Mouse (Mus musculus): Measurements from ENCODE around the gene Mrpl53.

Mrpl53 gene

DNA sequence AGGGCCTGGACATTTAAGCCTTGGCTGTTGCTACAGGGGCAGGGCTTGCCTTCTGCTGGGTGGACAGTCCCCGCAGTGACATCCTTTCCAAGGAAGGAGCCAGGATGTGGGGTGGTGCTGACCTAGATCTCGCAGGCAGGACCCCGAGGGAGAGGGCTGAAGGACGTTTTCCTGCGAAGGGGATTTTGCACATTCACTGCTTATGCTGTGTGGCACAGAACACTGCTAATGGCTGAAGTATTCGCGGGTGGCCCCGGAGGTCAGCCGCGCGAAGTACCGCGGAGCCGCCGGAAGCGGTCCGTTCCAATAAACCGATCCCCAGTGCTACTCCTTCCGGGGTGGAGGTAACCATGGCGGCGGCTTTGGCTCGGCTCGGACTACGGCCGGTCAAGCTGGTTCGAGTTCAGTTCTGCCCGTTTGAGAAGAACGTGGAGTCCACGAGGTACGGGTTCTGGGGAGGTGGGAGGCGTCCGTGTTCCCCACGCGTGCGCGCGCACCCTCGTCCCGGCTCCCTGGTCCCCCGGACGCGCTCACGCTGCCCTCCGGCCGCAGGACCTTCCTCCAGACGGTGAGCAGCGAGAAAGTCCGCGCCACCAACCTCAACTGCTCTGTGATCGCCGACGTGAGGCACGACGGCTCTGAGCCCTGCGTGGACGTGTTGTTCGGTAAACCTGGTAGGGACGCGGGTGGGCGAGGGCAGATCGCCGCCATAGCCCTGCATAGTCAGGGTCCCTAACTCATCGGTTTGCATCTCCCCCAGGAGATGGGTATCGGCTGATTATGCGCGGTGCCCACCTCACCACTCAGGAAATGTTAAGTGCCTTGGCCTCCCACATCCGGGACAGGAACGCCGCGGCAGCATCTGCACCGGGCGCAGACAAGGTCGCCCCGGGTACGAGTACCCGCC lies at the start of gene Mrpl53:
Mrpl53 (plus strand) TSS at position 279 of the 907 bp plus-strand sequence.
- peak; percentile 87 for DNase-seq

DNA sequence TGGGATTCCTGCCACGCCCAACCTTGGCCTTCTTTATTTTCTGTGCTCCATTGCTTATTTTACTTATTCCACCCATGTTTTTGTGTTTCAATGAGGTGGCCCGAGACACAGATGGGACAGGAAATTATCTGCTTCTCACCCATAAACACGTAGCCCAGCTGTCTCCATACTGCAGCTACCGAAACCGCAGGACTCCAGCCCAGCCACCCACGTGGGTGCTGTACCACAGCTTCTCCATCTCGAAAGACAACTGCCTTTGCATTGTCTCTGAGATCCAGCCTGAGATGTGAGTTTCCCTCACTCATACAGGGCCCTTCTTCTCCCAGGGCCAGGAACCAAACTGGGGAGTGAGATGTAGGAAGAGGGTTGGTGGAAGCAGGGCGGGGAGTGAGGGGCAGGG lies 42.8 kb upstream of the Mrpl53 start:
- no peak for DNase-seq

DNA sequence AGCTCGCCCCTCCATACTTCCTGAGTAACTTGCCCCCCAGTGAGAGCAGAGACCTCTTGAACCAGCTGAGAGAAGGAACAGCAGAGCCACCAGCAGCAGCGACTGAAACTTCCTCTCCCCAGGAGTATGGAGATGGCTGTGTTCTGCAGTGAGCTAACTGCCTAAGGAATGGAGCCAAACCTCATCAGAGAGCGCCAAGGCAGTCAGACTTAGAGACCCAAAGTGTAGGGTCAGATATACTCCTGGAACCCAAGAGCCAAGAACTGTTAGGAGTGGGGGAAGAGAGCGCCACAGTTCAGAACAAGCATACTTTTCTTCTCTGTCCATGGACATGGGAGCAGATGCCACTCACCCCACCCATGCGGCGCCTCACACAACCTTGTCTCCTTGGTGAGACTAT lies 42.4 kb upstream of the Mrpl53 start:
- DNase-seq = no peak

DNA sequence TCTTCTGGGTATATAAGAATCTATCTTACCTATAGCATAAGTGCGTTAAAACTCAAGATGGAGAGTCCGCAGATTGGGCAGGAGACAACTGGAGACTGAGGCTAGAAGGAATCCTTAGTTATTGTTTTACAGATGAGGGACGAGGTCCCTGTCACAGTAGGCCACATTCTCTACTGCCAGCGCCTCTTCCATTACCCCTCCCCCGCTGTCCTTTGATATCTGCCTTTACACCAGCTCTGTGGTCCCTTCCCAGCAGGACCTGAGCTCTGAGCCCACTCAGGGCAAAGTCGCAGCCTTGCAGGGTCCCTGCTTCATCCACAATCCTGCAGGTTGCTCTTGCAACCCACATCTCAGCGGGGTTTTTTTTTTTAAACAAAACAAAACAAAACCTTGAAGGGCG lies 40.6 kb upstream of the Mrpl53 start:
- DNase-seq = no peak

DNA sequence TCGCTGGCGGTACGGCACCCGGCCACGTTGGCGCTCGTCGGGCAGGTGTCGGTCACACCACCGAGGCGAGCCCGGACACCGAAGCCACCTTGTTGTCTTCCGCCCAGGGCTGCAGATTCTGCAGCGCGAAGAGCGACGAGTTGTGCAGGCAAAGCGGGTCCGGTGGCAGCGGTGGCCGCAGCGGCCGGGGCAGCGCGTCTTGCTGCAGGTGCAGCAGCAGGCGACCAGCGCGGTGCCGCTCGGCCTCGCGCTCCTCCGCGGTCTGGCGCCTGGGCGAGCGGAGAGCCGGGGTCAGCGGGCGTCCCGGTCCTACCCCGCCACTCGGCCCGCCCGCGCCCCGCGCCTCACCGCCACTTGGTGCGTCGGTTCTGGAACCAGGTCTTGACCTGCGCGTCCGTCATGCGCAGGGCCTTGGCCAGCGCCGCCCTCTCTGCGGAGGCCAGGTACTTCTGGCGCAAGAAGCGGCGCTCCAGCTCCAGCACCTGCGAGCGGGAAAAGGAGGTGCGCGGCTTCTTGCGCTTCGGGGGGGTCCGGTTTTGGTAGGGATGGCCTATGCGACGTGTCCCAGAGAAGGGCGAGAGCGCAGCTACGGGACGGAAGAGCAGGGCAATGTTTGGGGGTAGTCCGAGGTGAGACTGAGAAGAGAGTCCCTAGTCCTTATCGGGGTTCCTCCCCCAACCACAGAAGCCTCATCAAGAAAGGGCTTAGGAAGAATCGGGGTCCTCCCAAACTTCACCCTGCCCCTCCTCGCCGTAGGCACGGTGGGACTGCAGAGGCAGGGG lies 39.9 kb upstream of the Mrpl53 start:
- DNase-seq = no peak

DNA sequence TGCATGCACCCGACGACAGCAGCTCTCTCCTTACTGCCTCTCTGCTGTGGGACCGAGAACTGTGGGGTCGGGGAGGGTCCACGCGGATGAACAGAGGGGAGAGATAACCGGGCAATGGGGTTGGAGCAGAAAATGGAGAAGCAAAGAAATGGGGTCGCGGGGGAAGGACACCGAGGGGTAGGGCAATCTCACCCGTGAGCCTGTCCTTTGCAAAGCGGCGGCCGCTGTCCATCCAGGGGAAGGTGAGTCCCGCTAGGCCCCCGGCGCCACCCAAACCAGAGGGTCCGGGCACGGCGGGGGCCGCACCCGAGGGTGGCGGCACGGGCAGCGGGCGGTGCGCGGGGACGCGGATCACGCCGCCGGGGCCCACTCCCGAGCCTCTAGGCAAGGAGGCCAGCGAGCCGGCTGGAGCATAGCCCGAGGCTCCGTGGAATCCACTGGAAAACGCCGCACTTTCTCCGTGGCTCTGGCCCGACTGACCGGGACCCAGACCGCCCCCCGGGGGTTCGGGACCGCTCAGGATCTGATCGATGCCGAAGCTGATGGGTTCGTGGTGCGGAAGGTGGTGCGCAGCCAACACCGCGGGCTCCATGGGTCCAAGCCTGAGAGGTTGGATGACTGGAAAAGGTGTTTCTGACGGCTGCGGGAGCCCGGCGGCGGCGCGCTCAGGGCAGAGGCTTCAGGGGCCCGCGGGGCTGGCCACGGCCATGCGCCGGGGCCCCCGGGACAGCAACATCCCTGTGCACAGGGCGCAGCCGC lies 39.2 kb upstream of the Mrpl53 start:
- no peak for DNase-seq

DNA sequence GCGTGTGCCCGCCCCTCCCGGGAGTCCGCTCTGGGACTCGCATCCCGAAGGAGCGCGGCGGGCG lies 38.8 kb upstream of the Mrpl53 start, which contains the start of gene Tlx2:
Tlx2 (minus strand) TSS at position 47 of the 64 bp plus-strand sequence.
- DNase-seq = no peak

DNA sequence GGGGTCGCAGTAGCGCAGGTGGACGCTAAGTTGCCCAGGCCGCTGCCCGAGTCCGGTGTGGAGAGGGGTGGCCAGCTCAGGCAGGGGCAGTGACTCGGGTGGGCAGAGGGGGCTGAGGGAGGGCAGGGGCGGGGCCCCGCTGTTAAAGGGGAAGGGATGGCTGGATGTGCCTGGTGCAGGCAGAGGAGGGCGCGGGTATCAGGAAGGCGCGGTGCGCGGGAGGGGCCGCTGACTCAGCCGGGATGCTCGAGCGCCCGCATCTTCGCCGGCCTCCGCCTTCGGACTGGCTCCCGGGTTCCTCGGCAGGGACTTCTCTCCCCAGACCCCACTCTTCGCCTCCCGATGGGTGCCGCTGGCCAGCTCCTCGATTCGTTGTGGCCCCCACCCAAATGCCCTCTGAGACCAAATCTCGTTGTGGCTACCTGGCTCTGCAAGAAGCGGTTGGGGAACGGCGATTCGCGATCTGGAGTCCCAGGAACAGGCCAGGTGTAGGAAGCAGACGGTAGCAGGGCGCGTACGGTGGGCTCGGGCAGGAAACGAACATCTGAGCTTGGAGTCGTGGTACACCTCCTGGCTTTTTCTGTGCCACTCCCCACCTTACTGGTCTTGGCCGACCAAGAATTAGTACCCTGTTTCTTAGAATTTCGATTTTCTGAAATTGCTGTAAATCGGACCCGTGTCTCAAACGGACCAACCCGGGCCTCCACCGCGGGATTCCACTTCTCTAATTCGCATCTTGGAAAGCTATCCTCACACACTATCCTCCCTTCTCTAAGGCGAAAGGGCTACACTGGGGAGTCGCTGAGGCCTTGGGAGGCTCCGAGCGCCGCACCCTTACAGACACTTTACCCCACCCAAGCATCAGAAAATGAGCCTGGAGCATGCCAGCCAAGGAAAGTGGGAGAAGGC lies 38.3 kb upstream of the Mrpl53 start:
- no peak for DNase-seq

DNA sequence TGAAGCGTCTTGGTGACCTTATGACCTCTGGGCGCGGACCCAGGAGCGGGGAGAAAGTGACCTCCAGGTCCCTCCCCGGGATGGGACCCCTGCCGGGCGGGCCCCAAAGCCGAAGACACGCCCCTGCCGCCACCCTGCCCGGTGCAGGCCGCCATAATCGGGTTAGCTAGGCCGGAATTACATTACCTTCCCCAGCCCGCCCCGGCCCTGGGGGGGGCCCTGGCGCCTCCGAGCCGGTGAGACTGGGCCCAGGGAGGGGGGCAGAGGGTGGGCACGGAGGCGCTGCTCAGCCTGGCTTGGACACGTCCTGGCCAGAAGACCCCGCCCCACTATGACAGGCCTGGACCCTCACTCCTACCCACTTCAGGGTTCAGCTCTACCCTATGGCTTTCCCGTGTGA lies 37.6 kb upstream of the Mrpl53 start:
- DNase-seq = no peak

DNA sequence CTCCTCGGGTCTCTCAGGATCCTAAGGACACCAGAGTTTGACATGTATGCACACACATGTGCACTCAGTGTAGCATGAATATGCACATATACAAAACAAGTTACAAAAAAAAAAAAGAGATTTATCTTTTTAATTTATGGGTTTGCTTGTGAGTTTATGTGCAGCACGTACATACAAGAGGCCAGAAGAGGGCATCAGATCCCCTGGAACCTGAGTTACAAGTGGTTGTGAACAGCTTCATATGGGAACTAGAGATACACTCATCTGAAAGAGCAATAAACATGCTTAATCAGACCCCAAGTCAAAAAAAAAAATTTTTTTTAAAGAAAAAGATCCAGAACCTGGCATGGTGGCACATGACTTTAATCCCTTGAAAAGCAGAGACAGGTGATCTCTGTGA lies 33.9 kb upstream of the Mrpl53 start:
- no peak for DNase-seq

DNA sequence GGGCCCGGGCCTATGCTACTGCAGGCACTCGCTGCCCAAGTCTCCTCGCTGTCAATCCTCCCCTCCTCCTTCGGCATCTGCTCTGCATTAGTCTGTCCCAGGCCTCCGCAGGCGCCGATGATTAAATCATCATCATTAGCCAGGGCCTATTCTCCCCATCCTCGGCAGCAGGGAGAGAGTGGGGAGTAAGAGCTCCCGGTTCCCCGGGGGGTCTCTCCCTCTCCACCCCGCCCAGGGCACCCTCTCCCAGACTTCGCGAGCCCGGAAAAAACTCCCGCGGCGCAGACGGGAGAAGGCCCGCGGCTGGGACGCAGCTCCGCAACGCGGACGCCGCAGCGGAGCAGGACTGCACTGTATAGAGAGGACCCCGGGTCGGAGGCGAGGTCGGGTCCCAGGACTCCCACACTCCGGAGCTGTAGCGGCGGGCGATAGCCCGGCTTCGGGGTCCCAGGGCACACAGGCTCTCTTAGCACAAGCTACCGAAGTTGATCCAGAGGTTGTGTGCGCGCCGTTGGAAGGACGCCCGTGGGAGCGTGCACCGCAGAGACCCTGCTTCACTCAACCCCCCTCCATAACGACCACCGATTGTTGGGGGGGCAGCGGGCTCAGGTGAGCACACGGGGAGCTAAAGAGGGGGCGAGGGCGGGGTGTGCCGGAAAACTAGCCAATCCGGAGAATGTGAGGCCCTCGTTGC lies 31.1 kb upstream of the Mrpl53 start, which contains the start of gene Pcgf1:
Pcgf1 (plus strand) TSS at position 240 of the 694 bp plus-strand sequence.
- DNase-seq = no peak

DNA sequence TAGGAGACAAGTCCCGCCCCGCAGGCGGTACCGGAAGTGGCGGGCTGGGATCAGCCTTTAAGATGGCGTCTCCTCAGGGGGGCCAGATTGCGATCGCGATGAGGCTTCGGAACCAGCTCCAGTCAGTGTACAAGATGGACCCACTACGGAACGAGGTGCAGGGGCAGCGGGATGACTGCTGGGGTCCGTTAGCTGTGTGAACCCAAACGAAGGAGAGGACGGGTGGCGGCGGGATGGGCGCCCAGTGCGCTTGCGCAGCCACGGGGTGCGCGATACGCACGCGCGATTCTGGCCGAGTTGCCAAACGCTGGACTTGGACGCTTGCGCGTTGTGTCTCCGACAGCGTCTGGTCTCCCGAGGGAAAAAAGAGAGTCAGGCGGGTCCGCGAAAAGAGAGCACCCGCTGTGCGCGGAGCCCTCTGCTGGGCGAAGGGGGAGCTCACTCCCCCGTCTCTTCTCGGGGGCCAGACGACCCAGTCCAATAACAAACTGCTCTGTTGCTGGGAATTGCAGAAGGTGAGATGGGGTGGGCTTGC lies 30.4 kb upstream of the Mrpl53 start:
- DNase-seq = peak; percentile 99

DNA sequence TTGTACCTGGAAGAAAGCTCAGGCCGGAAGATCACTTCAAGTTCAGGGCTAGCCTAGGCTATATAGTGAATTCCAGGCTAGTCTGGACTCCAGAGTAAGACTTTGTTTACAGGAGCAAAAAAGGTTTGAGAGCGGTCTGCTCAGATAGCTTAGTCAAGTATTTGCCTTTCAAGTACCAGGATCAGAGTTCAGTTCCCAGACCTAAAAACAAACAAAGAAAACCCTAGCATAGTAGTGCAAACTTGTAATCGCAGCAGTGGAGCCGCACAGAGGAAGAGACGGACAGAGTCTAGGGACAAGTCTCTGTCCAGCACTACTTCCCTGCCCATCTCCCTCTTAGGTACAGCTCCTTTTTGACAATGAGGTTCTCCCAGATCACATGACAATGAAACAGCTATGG lies 28.6 kb upstream of the Mrpl53 start:
- no peak for DNase-seq

DNA sequence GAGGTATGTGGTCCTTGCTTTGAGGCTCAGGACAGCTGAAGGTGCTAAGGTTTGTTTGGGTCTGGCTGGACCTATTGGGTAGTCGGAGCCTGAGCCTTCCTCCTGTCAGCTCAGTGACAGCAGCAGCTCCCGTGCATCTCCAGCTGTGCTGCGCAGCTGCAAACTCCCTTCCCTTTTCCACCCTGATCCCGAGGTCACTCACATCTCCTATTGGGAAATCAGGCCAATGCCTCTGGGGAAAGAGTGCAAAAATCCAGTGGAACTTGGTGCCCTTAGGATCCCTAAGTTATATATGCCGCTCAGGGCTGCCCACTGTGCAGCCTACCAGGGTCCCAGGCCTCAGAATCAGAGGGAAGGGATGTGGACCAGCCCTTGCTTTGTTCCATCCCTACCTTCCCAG lies 25.3 kb upstream of the Mrpl53 start:
- DNase-seq = no peak

DNA sequence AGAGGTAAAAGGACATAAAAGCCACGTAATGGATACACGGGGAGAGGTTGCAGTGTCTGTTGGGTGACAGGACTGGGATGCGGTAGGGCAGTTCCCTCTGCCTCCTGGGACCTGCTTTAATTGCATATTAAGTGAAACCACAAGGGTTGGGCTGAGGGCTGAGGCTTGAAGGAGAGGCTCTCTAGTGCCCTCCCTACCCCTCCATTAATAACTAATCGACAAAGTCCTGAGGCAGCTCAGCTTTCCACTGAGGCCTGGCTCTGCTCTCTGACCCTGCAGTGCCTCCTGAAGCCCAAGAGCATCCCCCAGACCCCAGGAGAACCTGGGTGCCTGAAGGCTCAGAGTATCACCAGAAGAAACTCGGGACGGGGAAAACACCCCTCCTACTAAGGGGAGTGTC lies 24.4 kb upstream of the Mrpl53 start:
- peak; percentile 15 for DNase-seq

DNA sequence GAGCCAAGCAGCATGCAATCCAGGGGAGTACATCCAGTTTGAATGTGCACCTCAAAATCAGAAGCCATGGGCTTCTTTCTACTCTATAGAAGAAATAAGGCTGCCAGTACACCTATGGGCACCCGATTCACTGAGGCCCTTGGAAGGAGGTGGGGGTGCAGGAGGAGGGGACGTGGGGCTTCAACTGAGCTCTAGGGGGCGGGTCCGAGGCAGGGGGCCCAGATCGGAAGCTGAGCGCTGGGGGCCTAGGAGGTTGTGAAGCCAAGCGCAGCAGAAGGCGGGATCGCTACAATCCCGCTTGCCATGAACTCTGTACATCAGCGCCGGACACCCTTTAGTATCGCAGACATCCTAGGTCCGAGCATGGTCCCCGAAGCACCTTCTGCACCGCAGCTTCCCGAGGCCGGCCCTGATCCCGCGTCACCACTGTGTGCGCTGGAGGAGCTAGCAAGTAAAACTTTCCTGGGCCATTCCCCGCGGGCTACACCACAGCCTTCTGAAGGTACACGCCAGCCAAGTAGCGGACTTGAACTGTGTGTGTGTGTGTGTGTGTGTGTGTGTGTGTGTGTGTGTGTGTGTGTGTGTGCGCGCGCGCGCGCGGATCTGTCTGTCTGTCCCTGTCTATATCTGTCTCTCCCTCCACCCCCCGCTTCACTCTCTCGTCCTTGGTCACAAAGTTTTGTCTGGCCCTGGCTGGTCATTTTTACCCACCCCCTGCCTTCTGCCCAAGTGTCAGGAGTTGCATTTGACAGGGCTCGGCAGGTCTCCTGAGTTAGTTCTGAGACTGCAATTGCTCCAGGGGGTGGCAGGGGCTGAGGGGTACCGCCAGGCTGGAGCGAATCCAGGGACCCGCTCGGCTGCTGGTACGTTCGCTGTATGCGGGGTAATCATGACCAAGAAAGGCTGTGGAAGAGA lies 22.5 kb upstream of the Mrpl53 start, which contains the start of gene Lbx2:
Lbx2 (plus strand) TSS at position 247 of the 915 bp plus-strand sequence.
- no peak for DNase-seq

DNA sequence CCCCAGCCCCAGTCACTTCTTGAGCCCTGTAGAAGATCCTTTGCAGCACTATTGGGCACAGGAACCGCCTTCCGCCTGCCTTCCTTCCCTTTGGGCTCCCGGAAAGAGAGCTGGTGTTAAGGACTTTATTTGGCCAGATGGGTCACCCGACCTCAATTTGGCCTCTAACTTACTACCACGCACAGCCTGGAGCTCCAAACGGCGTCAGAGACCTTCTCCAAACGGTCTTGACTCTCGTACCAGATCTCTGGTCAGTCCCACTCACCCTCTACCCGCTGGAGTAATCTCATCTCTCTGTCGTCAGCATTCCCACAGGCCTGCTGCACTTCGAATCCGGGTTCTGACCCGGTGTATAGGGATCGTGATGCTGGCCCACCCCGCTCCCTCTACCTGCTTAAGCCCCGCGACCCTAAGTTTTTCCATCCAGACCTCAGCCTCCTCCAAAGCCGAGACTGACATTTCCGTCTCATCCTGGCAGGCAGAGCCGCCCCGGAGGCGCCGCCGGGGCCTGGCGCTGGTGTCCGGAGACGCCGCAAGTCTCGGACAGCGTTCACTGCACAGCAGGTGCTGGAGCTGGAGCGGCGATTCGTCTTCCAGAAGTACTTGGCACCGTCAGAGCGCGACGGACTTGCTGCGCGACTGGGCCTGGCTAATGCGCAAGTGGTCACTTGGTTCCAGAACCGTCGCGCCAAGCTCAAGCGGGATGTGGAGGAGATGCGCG lies 21.5 kb upstream of the Mrpl53 start:
- DNase-seq = peak; percentile 49

DNA sequence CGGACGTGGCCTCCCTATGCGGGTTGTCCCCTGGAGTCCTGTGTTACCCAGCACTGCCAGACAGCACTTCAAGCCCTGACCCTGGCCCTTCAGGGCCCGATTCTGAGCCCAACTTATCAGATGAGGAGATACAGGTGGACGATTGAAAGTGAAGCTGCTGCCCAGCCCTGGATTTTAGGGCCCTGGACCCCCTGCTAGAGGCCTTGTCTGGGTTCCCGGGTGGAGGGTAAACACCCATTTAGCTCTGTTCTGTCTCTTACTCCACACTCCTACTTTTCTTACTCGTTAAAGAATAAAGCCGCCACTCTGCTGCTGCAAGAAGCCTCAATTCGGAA lies 20.9 kb upstream of the Mrpl53 start:
- no peak for DNase-seq

DNA sequence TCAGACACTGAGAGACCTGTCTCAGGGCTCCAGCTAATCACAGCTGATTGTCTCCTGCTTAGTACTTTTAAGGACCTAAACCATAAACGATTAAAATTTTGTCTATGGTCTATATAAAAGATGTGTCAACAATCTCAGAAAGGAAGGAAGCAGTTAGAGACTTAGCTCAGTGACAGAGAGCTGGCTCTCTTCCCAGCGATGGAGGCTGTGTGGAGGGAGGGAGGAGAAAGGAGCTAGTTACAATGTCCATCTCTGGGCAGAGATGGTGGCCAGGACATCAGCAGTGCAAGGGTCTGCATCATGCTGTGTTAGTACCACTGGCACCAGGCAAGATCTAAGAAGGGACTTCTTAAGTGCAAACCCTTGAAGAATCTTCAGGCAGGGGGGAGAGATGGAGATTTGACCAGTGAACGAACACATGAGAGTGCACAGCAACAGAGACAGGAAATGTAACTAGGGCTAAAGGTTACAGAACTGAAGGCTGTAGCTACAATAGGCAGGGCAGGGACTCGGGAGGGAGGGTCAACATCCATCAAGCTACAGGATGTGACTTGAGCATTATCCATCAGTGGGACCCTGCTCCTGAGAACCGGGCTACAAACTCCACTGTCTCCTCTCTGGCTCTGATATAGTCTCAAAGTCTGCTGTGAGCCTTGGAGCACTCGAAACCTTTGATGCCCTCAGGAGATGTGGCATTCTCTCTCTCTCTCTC lies 16.3 kb upstream of the Mrpl53 start:
- peak; percentile 71 for DNase-seq
